Mouse (Mus musculus): ENCODE measurements around the gene Zfp961. TPM values are rescaled to one million over a fixed set of nuclear protein-coding genes. Genes with fewer than 3 reads are reported as not detected.
A peak's percentile ranks its signal among the peaks of the same experiment; 100 is the strongest.
"Not testable (repeated sequence)": the region's sequence is repeated elsewhere in the genome, so short reads cannot be mapped to it uniquely, and the experiment has no call there.

Zfp961 gene
- polyA plus RNA-seq, 1 experiment = 20.6 TPM

DNA sequence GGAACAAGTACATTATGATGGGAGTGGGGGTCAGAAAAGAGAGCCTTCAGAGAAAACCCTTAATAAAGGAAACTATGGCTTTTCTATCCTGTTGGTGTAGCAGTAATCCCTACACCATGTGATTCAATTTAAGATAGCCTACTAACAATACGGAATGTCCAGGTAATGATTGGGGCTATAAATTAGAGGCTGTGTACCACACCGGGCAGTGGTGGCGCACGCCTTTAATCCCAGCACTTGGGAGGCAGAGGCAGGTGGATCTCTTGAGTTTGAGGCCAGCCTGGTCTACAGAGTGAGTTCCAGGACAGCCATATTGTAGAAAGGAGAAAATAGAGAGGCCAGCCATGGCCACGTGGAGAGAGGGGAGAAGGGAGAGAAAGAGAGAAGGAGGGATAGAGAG, 25.0 kb upstream of the Zfp961 start:
- Histone ChIP-seq H3K27me3 (ENCODE audit: control insufficient read depth, insufficient read depth, low read length) (no peaks in the 10 kb centered on the region), H3K27ac (ENCODE audit: insufficient read depth, low read length) (no peak overlapping the region), H3K4me1 (ENCODE audit: control insufficient read depth, insufficient read depth, low read length) (peaks cover 3% of the 10 kb centered on the region; the same call in 1 of the 2 replicates), H3K4me3 (replicated peaks; ENCODE audit: insufficient read depth, low read depth, low read length) (no peak overlapping the region)
- WGBS = over 99% methylated on average over 5 of the region's 5 CpGs
- no peak for DNase-seq
- TF ChIP-seq CTCF (IDR thresholded peaks at IDR 0.05; ENCODE audit: borderline replicate concordance, insufficient read depth, low read depth, low read length) (no peak), POLR2A (IDR thresholded peaks at IDR 0.05; ENCODE audit: borderline replicate concordance, insufficient read depth, low read length) (no peak)

DNA sequence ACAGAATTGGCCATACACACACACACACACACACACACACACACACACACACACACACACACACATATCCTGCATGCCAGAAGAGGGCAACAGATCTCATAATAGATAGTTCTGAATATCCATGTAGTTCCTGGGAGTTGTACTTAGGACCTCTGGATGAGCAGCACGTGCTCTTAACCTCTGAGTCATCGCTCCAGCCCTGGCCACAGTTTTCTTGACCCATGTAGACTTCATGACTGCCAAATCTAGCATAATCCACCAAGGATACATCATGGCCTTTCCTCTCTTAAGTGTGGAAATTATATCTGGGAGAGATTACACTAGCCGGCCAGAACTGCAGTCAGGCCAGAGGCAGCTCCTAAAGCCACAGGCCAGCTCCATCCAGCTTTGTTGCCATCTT, 24.3 kb upstream of the Zfp961 start:
- WGBS = 91% methylated on average over 3 of the region's 3 CpGs
- H3K4me3 ChIP-seq (replicated peaks; ENCODE audit: insufficient read depth, low read depth, low read length) = no peak overlapping the region
- DNase-seq = no peak
- no peak overlapping the region for H3K27ac ChIP-seq (ENCODE audit: insufficient read depth, low read length)
- peaks cover 3% of the 10 kb centered on the region; the same call in 1 of the 2 replicates for H3K4me1 ChIP-seq (ENCODE audit: control insufficient read depth, insufficient read depth, low read length)
- TF ChIP-seq CTCF (IDR thresholded peaks at IDR 0.05; ENCODE audit: borderline replicate concordance, insufficient read depth, low read depth, low read length) (no peak), POLR2A (IDR thresholded peaks at IDR 0.05; ENCODE audit: borderline replicate concordance, insufficient read depth, low read length) (no peak)
- H3K27me3 ChIP-seq (ENCODE audit: control insufficient read depth, insufficient read depth, low read length) = no peaks in the 10 kb centered on the region

- H3K4me1 ChIP-seq (ENCODE audit: control insufficient read depth, insufficient read depth, low read length) = peaks cover 3% of the 10 kb centered on the region; the same call in 1 of the 2 replicates
- no peak overlapping the region for H3K27ac ChIP-seq (ENCODE audit: insufficient read depth, low read length)
- no peaks in the 10 kb centered on the region for H3K27me3 ChIP-seq (ENCODE audit: control insufficient read depth, insufficient read depth, low read length)
- no peak for TF ChIP-seq CTCF (IDR thresholded peaks at IDR 0.05; ENCODE audit: borderline replicate concordance, insufficient read depth, low read depth, low read length)
- TF ChIP-seq POLR2A (IDR thresholded peaks at IDR 0.05; ENCODE audit: borderline replicate concordance, insufficient read depth, low read length) = no peak
- no peak overlapping the region for H3K4me3 ChIP-seq (replicated peaks; ENCODE audit: insufficient read depth, low read depth, low read length)
- DNase-seq = no peak
Measured at GRCm38 (mm10) chr8:71927779-71928178, 23.1 kb upstream of the Zfp961 start.

DNA sequence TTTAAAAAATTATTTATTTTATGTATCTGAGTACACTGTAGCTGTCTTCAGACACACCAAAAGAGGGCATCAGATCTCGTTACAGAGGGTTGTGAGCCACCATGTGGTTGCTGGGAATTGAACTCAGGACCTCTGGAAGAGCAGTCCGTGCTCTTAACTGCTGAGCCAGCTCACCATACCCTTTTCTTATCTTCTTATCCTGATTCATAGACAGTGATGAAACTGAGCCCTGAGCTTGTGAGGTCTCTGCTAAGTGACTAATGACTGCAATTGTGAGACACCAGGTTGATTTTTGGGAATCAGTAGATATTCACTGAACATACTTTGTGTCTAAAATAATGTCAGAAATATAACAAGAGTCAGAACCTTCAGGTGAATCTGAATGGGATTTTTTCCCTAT, 12.8 kb upstream of the Zfp961 start:
- not testable (repeated sequence) for H3K27me3 ChIP-seq (ENCODE audit: control insufficient read depth, insufficient read depth, low read length); DNase-seq
- WGBS = 84% methylated on average over 2 of the region's 2 CpGs

DNA sequence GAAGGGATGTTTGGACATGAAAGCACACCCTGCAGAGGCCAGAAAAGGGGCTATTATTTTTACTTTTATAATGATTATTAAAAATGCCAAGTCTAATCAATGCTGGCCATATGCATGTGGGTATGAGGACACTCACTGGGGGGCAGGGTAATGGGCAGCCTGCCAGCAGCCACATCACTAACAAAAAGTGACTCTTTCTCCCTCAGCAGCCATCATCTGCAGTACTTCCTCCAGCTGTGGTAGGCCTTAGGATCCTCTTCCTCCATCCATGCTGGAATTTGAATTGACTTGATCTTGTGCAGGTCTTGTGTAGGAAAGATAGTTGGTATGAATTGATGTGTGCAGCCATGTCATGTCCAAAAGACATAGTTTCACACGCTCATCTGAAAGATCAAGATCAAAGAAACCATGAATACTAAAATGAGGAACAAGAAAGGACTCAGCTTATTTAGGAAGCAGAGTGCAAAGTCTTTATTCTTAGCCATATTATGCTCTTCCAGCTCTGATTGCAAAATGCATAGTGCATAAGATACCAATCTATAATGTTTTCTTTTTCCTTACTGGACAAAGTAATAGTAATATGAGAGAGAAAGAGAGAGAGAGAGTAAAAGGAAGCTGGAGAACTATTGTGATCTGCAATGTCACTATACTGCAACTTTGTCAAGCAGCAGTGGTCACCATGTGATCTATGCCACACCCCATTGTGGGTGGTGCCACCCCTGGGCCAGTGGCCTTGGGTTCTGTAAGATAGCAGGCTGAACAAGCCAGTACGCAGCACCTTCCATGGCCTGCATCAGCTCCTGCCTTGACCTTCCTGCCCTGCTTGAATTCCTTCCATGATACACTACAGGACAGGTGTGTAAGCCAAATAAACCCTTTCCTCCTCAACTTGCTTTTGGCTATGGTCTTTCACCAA, 10.3 kb upstream of the Zfp961 start:
- no peak overlapping the region for H3K27ac ChIP-seq (ENCODE audit: insufficient read depth, low read length)
- H3K4me3 ChIP-seq (replicated peaks; ENCODE audit: insufficient read depth, low read depth, low read length) = no peak overlapping the region
- WGBS = 80% methylated on average over 2 of the region's 2 CpGs
- no peaks in the 10 kb centered on the region for H3K27me3 ChIP-seq (ENCODE audit: control insufficient read depth, insufficient read depth, low read length)
- H3K4me1 ChIP-seq (ENCODE audit: control insufficient read depth, insufficient read depth, low read length) = no peaks in the 10 kb centered on the region
- DNase-seq = no peak
- no peak for TF ChIP-seq POLR2A (IDR thresholded peaks at IDR 0.05; ENCODE audit: borderline replicate concordance, insufficient read depth, low read length)

More for the DNA sequence above, 12.8 kb upstream of the Zfp961 start:
- not testable (repeated sequence) for H3K4me1 ChIP-seq (ENCODE audit: control insufficient read depth, insufficient read depth, low read length); H3K4me3 ChIP-seq (replicated peaks; ENCODE audit: insufficient read depth, low read depth, low read length); H3K27ac ChIP-seq (ENCODE audit: insufficient read depth, low read length)

DNA sequence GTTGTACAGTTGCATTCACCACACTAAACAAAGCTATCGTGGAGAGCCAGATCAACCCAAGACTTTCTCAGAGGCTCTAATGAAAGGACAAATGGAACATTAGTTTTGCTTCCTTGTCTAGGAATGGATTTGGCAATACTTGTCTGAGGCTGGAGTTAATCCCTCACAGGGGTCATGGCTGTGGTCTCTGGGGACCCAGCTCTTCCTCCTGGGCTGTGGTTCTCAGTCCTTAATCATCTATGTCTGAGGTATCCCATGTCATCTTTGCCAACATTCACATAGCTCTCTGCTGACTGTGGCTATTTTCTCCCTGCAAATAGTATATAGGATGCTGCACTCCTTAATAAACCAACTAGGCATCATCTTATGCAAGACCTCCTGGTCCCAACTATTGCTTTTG, 9.1 kb upstream of the Zfp961 start:
- no peak for DNase-seq
- Histone ChIP-seq H3K27me3 (ENCODE audit: control insufficient read depth, insufficient read depth, low read length) (no peaks in the 10 kb centered on the region), H3K4me1 (ENCODE audit: control insufficient read depth, insufficient read depth, low read length) (no peaks in the 10 kb centered on the region), H3K27ac (ENCODE audit: insufficient read depth, low read length) (no peak overlapping the region), H3K4me3 (replicated peaks; ENCODE audit: insufficient read depth, low read depth, low read length) (no peak overlapping the region)
- 84% methylated on average over 1 of the region's 1 CpGs for WGBS
- TF ChIP-seq POLR2A (IDR thresholded peaks at IDR 0.05; ENCODE audit: borderline replicate concordance, insufficient read depth, low read length) (no peak), CTCF (IDR thresholded peaks at IDR 0.05; ENCODE audit: borderline replicate concordance, insufficient read depth, low read depth, low read length) (no peak)

DNA sequence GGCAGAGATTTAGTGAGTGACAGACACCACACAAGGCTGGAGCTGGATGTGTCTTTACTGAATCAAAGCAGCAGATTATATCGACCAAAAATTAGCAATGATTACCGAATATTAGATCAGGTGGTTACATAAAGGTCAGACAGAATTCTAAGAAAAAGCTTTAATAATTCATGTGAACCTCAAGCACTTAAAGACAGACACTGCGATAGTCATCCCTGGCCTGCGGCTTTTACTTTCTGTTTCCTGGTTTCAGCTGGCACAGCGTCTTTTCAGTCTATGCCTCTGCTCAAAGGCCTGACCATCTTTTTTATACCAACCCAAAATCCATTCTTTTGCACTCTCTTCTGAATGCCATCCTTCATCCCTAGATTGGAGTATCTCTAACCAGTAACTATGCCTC, 2.2 kb upstream of the Zfp961 start:
- no peaks in the 10 kb centered on the region for H3K27me3 ChIP-seq (ENCODE audit: control insufficient read depth, insufficient read depth, low read length)
- TF ChIP-seq CTCF (IDR thresholded peaks at IDR 0.05; ENCODE audit: borderline replicate concordance, insufficient read depth, low read depth, low read length) (no peak), POLR2A (IDR thresholded peaks at IDR 0.05; ENCODE audit: borderline replicate concordance, insufficient read depth, low read length) (no peak)
- 91% methylated on average over 5 of the region's 5 CpGs for WGBS

DNA sequence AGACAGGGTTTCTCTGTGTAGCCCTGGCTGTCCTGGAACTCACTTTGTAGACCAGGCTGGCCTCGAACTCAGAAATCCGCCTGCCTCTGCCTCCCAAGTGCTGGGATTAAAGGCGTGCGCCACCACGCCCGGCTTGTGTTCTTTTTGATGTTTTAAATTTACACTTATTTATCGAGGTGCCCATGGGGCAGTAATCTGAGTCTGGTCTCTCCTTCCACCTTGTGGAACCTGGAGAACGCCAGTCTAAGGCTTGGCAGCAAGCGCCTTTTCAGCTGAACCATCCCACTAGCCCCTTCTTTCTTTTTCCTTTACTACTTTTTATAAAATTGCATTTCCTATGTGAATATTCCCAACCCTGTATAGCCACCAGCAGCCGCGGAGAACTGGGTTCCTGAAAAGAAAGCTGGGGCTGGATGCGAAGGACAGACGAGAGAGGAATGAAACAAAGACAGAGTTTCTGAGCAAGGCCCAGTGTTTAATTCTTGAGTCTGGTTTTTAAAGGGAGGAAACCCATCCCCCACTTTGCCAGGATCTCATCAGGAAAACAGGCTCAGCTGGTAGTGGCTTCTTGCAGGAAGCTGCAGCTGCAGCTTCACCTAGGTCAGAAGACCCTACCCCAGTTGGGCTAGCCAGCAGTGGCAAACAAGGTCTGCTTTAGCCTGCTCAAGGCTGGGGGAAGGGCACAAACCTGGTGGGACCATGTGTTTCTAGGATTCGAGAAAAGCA, 761 bp downstream of the Zfp961 start:
- peaks cover 3% of the 10 kb centered on the region; the same call in 1 of the 2 replicates for H3K4me1 ChIP-seq (ENCODE audit: control insufficient read depth, insufficient read depth, low read length)
- DNase-seq = peak; percentile 12 to 41
- H3K27me3 ChIP-seq (ENCODE audit: control insufficient read depth, insufficient read depth, low read length) = no peaks in the 10 kb centered on the region
- TF ChIP-seq CTCF (IDR thresholded peaks at IDR 0.05; ENCODE audit: borderline replicate concordance, insufficient read depth, low read depth, low read length) = no peak
- peak overlapping the region; percentile 52 for H3K4me3 ChIP-seq (replicated peaks; ENCODE audit: insufficient read depth, low read depth, low read length)
- WGBS = 29% methylated on average over 14 of the region's 14 CpGs
- H3K27ac ChIP-seq (ENCODE audit: insufficient read depth, low read length) = no peak overlapping the region

More for the DNA sequence above, 2.2 kb upstream of the Zfp961 start:
- H3K4me3 ChIP-seq (replicated peaks; ENCODE audit: insufficient read depth, low read depth, low read length) = no peak overlapping the region
- no peak overlapping the region for H3K27ac ChIP-seq (ENCODE audit: insufficient read depth, low read length)
- no peak for DNase-seq
- peaks cover 3% of the 10 kb centered on the region; the same call in 1 of the 2 replicates for H3K4me1 ChIP-seq (ENCODE audit: control insufficient read depth, insufficient read depth, low read length)

Data from cerebellum, adult 2 months (tissue).